Mouse (Mus musculus) right cerebral cortex, adult 18-20 months (tissue): ENCODE measurements around the gene Fbxw21.
"Not testable (repeated sequence)": the region's sequence is repeated elsewhere in the genome, so short reads cannot be mapped to it uniquely, and the experiment has no call there.

Source experiments
- DNase-seq: peaks from one replicate; pipeline ENCODE4 v3.0.0; 2022; ENCODE audit warnings: mixed read lengths

Gene Fbxw21

DNA sequence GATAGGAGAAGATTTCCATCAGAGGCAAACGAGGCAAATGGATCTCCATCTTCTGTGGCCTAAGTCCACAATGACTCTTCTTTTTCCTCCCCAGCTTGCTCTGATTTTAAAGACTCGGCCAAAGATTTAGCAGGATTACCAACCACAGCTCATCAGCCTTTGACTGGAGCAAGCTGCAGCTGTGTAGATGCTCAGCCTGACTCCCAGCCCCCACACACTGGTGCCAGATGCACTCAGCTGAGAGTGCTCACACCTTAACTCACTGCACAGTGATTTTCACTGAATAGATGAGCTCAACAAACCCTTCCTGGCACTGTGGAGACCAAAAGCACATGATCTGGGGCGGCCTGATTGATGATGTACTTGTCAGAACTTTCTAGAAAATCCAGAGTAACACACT is at the start of gene Fbxw21:
TSS of gene Fbxw21 (minus strand) at position 101 of the 400 bp plus-strand sequence.
- no peak for DNase-seq

DNA sequence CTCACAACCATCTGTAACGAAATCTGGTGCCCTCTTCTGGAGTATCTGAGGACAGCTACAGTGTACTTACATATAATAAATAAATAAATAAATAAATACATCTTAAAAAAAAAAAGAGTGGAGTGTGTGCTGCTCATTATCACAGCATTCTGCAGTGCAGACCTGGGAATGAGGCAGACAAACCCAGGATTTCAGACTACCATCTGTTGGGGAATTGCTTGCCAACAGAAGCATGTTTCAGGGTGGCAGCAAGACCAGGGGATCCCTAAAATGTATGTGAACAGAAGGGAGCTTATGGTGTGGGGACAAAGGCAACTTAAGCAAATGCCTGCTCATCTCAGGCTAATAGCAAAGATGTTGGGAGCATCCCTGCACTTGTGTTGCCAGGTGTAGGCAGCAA is 39.5 kb upstream of the Fbxw21 start:
- peak; percentile 2 for DNase-seq

GRCm38 (mm10) chr9:109200349-109200748 is 38.5 kb upstream of the Fbxw21 start:
- no peak for DNase-seq

DNA sequence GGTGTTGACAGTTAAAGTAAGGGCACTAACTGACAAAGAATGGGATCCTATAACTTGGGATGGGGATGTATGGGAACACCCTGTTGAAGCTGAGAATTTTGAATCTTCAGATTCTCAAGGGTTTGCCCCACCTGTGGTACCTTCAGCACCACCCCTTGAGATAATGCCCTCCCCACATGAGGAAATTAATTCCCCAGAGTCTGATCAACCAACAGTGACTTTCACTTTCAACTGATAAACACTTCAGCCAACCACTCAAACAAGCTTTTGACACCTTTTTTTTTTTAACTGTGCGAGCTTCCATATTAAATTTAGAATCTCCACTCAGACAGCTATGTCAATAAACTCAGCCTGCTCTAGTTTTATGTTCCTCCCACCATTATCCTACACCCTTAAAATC is 37.5 kb upstream of the Fbxw21 start:
- DNase-seq: no peak

- DNase-seq: not testable (repeated sequence)
These were observed 34.0 kb upstream of the Fbxw21 start, which contains the start of gene Fbxw13 for GRCm38 (mm10) chr9:109195875-109196274. TSS of gene Fbxw13 (minus strand) at chr9:109195975.

GRCm38 (mm10) chr9:109177208-109177607 is 15.4 kb upstream of the Fbxw21 start:
- DNase-seq: no peak

- DNase-seq: no peak
These were observed 14.5 kb upstream of the Fbxw21 start for GRCm38 (mm10) chr9:109176301-109176700.

DNA sequence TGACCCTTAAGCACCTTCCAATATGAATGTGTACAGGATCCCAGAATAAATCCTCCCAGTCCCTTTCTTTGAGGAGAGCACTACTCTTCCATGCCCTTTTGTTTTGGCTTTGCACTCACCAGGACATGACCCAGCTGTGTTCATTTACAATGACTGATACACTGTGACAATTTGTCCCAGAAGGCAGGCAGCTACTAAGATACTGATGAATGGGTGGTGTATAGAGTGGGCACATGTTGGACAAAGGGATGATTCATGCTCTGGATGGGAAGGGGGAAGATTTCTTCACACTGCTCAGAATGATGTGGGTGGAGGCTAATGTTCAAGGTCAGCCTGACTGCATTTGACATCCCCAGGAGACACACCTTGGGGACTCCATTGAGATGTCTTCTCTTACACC is 5.5 kb upstream of the Fbxw21 start:
- no peak for DNase-seq

GRCm38 (mm10) chr9:109140414-109140813 is 21.4 kb downstream of the Fbxw21 start:
- DNase-seq: not testable (repeated sequence)

DNA sequence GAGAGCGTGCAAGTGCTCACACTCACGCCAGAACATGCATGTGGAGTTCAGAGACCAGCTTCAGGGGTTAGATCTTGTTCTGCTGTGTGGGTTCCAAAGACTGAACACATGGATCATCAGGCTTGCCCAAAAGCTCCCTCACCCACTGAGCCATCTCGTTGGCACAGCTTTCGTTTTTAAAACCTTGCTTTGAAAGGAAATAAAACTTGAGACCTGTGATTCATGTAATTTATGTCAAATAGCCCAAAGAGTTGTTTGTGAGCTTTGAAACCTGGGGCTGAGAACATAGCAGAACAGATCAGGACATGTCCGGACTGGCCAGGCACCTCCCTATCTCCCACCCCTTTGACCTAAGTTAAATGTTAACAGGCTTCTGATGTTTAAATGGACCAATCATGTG is 31.8 kb downstream of the Fbxw21 start:
- no peak for DNase-seq

DNA sequence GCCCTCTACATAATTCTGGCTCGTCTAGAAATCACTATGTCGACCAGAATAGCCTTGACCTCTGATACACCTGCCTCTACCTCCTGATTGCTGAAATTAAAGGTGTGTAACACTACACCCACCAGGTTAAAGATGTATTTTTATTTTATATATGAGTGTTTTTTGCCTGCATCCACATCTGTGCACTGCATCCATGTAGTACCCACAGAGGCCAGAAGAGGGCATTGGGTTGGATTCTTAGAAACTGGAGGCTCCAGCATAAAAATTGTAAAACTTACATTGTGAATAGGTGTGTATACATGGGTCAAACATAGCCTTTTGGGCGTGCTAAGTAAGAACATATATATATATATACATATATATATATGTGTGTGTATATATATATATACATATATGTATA is 33.6 kb downstream of the Fbxw21 start:
- DNase-seq: no peak

- DNase-seq: no peak
These were observed 34.8 kb downstream of the Fbxw21 start for GRCm38 (mm10) chr9:109127076-109127475.

DNA sequence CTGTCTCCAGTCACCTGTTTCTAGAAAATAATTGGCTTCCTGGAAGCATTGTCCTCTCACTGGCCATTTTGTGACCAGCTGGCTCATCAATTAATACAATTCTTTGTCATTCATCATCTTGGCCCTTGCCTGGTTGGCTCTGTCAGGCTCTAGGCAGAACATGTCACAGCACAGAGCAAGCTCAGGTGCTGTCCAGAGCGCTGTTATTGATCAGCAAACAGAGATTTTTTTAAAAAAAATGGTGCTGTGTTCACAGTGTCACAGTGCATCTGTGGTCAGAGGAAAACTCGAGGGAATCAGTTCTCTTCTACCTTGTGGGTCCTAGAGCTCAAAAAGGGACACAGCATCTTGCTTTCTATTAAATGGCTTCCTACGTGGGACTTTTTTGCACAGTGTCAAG is 36.4 kb downstream of the Fbxw21 start:
- no peak for DNase-seq

DNA sequence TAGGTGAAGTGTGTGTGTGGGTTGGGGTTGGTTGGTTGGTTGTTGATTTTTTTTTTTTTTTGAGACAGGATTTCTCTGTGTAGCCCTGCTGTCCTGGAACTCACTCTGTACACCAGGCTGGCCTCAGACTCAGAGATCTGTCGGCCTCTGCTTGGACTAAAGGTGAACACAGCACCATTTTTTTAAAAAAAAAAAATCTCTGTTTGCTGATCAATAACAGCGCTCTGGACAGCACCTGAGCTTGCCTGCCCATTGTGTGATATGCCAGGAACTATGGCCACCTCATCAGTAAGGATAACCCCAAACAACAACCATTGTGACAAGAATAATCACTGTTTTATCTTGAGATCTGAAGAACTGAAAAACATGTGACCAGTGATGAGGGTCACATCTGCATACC is 36.8 kb downstream of the Fbxw21 start:
- DNase-seq: no peak

GRCm38 (mm10) chr9:109124164-109124563 is 37.7 kb downstream of the Fbxw21 start:
- no peak for DNase-seq

DNA sequence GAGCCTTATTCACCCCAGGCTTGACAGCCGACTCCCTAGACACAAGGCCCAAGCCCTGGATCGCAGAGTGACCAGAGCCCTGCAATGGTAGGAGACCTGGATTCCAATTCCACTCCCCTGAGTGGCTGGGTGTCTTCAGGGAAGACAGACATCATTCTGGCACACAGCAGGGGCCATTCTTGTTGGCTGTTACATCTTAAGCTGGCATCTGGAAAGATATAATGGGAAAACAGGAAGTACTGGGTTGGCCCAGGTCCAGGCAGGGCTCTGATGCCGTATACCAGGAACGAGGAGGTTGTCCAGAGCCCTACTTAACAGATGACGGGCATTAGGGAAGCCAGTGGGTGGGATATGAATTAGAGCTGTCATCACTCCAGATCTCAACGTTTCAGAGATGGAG is 38.6 kb downstream of the Fbxw21 start:
- no peak for DNase-seq

DNA sequence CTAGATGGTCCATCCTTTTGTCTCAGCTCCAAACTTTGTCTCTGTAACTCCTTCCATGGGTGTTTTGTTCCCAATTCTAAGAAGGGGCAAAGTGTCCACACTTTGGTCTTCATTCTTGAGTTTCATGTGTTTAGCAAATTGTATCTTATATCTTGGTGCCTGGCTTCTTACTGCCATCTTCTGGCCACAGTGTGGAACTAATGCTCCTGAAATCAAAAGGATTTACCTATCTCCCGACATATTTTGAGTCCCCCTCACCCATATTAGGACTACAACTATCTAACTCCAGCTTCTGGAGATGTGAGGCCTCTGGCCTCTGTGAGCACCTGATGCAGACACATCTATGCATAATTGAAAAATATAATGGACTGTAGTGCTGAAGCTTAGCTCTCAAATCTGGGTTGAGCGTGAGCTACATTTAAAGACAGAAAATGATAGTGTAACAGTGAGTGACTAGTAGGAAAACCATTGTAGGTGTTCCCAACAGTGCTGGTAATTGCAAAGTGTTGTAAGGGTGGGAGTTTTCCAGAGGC is 39.2 kb downstream of the Fbxw21 start:
- DNase-seq: peak; percentile 34

GRCm38 (mm10) chr9:109120956-109121355 is 40.9 kb downstream of the Fbxw21 start:
- no peak for DNase-seq

DNA sequence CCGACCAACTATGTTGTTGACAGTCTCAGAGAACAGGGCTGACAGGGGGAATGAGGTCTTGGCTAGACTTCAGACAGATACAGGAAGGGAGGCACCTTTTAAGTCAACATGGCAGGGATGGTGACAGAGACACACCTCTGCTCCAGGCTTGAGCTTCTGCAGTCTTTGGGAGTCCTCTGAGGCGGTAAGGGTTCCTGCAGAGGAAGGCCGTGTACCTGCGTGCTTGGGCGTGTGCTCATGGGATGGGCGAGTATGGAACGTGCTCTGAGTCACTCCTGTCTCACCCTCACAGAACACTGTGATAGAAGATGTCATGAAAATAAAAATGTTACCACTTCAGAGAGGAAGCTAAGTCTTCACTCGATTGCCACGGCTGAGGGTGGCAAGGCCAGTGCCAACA is 42.3 kb downstream of the Fbxw21 start:
- no peak for DNase-seq

DNA sequence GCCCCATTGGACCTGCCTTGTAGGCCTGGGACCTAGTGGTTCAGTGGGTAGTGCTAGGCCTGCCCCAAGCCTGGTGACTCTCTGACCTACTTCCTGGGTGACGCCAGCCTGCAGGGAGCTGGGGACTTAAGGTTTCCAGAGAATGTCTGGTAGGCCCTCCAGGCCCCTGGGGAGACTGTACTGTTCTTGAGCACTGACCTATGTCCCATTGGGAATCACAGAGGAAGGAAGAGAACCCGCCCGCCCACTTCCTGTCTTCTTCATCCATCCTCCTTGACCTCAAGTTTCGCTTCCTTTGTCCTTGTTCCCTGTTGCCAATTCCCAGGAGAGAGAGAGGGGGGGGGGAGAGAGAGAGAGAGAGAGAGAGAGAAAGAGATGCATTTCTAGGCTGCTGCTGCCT is 43.7 kb downstream of the Fbxw21 start:
- DNase-seq: no peak

DNA sequence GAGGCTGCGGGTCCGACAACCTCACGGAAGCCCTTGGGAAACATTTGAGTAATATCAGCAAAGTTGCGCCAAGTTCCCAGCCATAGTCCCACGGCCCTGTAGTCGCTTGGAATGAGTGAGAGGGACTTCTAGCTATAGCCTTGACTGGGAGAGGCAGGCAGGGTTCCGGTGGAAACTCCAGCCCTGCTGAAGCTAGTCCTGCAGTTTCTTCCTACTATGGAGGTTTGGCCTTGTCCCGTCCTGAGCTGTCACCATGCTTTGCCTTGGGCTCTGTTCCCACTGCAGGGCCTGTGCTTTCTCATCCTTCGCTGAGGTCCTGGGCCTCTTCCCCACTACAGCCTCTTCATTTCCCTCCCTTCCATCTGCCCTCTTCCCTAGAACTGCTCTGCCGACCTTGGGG is 45.6 kb downstream of the Fbxw21 start:
- no peak for DNase-seq

DNA sequence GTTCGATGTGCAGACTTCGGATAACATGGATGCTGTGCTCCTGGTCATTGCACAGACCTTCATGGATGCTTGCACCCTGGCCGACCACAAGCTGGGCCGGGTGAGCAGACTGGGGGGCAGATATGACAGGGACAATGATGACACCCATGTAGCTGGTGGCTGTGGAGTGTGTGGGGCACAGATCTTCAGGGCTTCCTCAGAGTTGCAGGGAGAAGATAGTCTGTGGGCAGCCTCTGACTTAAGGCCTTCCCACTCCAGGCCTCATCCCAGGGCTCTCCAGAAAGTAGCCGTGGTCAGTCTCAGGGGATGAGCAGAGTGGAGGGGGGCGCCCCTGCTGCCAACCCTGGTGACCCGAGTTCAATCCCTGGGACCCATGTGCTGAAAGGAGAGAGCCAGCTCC is 47.0 kb downstream of the Fbxw21 start:
- DNase-seq: no peak

GRCm38 (mm10) chr9:109114276-109114675 is 47.6 kb downstream of the Fbxw21 start:
- DNase-seq: no peak

DNA sequence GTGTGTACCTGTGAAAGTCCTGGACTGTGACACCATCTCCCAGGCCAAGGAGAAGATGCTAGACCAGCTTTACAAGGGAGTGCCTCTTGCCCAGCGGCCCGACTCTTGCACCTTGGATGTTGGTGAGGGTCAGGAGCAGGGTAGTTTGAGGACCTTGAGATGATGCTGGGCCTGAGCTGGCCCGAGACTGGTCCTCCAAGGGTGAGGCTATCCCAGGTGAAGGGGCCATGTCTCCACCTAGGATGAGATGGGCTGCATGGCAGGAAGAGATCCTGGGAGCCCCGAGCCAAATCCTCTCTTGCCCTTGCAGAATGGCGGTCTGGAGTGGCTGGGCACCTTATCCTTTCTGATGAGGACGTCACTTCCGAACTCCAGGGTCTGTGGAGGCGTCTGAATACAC is 48.5 kb downstream of the Fbxw21 start:
- no peak for DNase-seq

DNA sequence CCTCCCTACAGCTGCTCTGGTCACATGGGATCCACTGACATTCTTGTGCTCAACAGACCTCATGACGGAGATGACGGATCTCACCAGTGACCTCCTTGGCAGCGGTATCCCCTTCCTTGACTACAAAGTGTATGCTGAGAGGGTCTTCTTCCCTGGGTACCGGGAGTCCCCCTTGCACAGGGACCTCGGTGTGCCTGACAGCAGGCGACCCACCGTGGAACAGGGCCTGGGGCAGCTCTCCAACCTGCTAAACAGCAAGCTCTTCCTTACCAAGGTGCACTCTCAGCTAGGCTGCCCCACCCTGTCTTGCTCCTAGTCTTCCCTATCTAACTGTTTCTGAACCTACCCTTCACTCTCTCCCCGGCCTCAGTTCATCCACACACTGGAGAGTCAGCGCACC is 50.2 kb downstream of the Fbxw21 start:
- DNase-seq: no peak

GRCm38 (mm10) chr9:109111101-109111500 is 50.7 kb downstream of the Fbxw21 start:
- no peak for DNase-seq
